Mouse (Mus musculus): ENCODE measurements around the gene Gas6.
A peak's percentile ranks its signal among the peaks of the same experiment; 100 is the strongest.

Gene Gas6

DNA sequence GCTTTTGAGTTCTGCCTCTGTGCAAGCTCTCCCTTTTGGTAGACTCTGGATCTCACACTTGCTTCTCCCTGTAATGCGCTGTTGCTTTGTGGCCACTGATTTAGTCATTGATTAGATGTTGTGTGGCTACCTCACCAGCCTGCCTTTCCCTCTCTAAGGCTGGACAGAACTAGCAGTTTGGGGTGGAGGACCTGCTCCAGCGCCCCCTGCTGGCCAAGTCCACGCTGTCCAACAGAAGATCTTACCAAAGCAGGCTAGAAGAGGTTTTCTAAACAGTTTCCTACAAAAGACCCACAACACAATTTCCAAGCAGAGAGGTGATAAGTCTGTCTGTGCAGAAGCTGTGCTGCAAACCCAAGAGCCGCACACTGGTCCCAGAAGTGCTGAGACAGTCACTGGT is 32.4 kb downstream of the Gas6 start:
- ATAC-seq (ENCODE audit: low TSS enrichment), result peak; percentile 76

- ATAC-seq (ENCODE audit: low TSS enrichment), result no peak
These were observed 33.1 kb downstream of the Gas6 start for GRCm38 (mm10) chr8:13461085-13461765.

DNA sequence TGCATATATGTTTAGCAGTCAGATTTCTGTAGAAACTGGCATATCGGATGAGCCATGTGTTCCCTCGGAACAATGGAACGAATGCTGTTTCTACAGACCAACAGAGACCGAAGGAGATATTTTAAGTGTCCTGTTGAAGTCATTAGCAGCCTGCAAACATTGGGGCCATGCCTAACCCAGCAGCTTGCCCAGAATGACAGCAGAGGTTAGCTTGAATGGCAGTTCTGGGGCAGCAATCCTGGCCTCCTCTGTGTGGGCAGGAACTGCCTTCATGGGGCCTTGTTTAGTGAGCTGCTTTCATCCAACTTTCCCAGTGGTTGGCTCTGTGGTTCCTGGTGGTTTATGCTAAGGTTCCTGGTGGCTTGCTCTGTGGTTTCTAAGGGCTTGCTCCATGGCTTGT is 34.9 kb downstream of the Gas6 start:
- no peak for ATAC-seq (ENCODE audit: low TSS enrichment)

GRCm38 (mm10) chr8:13455295-13455694 is 39.0 kb downstream of the Gas6 start:
- ATAC-seq (ENCODE audit: low TSS enrichment), result peak; percentile 82

- ATAC-seq (ENCODE audit: low TSS enrichment), result peak; percentile 47; the same call in 1 of the 2 replicates
These were observed 39.8 kb downstream of the Gas6 start for GRCm38 (mm10) chr8:13454341-13455113.

- ATAC-seq (ENCODE audit: low TSS enrichment), result no peak
These were observed 42.5 kb downstream of the Gas6 start for GRCm38 (mm10) chr8:13451747-13452277.

DNA sequence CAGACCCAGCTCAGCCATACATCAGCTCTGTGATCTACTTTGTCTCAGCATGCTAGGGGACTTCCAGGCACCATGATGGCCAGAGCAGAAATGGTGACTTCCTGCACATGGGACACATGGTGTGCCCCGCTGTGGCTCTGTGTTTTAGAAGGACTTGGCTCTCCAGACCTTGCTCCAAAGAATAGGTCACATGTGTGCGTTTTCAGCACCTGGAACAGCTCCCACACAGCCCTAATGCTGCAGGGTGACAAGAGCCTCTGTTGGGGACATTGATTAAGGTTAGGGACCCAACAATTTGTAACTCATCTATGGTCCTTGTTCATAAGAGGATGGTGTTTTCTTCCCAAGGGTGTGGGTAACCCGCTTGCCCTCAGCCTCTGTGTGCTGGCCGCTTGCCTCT is 46.1 kb downstream of the Gas6 start:
- no peak for ATAC-seq (ENCODE audit: low TSS enrichment)

DNA sequence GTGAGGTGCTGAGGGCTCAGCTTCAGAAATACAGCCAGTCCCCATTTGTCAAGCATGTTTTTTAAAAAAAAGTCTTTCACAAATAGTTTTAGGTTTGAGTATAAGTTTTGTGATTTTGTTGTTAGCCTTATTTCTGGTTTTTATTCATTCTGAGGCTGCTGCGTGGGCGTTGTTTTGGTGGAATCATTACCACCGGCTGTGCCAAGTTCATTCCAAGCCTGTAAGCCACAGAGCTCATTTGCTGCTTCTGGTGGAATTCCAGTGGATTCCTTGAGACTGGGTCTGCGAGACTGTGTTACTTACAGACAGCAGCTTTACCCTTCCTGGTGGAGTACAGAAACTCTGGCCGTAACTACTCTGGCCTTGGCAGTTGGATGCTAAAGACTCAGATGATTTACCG is 47.8 kb downstream of the Gas6 start:
- ATAC-seq (ENCODE audit: low TSS enrichment), result no peak

DNA sequence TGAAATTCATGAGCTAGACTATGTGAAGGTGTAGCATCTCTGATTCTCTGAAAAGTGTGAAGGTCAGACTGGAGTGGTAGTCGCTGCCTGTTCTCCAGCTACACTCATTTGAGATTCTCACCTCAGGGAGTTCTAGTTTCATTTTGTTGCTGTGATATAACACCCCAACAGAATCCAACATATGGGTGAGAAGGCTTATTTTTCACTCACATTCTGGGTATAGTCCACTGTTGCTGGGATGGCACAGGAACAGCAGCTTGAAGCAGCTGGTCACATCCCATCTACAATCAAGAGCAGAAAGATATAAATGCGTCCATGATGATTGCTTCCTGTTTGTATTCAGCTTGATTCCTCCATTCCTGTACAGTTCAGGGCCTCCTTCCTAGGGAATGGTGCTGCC is 52.1 kb downstream of the Gas6 start:
- peak; percentile 91 for ATAC-seq (ENCODE audit: low TSS enrichment)

DNA sequence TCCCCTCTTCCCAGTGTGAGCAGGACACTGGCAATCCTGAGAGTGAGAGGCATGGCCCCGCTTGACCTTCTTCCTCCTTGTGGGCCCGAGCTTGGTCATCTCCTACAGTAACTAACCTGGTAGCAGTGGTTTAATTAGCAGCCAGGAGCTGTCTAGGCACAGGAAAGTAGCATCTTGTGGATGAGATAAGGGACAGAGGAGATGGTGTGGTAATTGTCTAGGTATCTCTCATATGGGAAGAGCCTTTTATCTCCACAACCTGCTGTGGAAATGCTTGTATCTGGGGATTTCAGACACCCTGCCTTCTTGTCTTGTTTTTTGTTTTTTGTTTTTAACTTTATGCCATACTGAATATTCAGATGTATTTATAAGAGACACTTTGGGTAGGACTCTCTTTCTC is 56.8 kb downstream of the Gas6 start:
- ATAC-seq (ENCODE audit: low TSS enrichment), result no peak

- no peak for ATAC-seq (ENCODE audit: low TSS enrichment)
These were observed 58.2 kb downstream of the Gas6 start for GRCm38 (mm10) chr8:13436052-13436451.

- ATAC-seq (ENCODE audit: low TSS enrichment), result no peak
These were observed 59.4 kb downstream of the Gas6 start, which contains the start of gene Tmem255b for GRCm38 (mm10) chr8:13434889-13435288. Gene Tmem255b, plus strand, starts transcription at chr8:13435189.

GRCm38 (mm10) chr8:13433130-13433529 is 61.2 kb downstream of the Gas6 start:
- ATAC-seq (ENCODE audit: low TSS enrichment), result no peak

- ATAC-seq (ENCODE audit: low TSS enrichment), result no peak
These were observed 63.4 kb downstream of the Gas6 start for GRCm38 (mm10) chr8:13430866-13431265.

- ATAC-seq (ENCODE audit: low TSS enrichment), result no peak
These were observed 63.9 kb downstream of the Gas6 start for GRCm38 (mm10) chr8:13430412-13430811.

DNA sequence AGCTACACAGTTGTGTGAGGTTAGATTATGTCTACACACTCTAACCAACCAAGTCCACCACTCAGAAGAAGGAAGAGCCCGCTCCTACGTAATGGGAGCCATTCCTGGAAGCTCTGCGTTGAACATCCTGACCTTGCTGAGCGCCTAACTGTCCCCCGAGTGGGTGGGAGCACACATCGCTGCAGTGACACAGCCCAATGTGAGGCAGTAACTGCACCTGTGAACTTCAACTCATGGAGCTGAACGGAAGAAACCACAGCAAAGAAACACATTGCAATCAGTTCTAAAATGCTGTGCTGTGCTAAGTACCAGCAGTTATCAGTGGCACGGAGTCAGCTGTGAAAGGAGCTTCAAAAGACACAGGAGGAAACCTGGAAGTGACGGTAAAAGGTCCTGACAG is 66.1 kb downstream of the Gas6 start:
- ATAC-seq (ENCODE audit: low TSS enrichment), result no peak

DNA sequence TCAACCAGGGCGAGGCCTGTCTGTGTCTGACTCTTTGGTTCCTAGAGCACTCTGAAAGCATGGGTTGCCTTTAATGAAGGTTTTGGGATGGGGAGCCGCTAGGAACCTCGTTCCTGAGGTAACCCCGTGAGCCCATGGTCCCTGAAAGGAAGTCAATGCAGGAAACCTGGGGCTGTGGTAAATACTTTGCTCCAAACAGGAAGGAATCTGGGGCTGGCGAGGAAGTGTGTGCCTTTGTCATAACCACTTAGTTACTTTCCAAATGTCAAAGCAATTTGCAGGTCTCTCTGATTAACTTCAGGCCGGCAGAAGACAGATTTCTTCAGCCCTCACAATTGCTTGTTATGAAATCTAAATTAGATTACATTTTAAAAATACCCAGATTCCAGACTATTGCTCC is 66.9 kb downstream of the Gas6 start:
- ATAC-seq (ENCODE audit: low TSS enrichment), result no peak

DNA sequence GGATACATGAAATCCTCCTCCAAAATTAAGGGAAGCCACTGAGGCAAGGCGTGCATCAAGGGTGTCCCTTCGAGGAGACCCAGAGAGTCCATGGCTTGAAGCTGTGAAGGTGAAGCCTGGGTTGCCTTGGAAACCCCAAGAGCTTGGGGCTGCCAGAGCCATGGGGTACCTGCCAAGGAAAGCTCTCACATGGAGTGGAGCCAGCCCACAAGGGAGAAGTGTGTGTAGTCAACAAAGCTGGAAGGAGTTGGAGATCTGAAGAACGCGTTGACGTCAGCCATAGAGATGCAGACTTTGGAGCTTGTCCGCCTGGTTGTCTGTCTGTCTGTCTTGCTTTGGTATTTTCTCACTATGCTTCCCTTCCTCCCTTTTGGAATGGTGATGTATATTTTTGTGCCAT is 73.3 kb downstream of the Gas6 start:
- ATAC-seq (ENCODE audit: low TSS enrichment), result peak; percentile 52; the same call in 1 of the 2 replicates

DNA sequence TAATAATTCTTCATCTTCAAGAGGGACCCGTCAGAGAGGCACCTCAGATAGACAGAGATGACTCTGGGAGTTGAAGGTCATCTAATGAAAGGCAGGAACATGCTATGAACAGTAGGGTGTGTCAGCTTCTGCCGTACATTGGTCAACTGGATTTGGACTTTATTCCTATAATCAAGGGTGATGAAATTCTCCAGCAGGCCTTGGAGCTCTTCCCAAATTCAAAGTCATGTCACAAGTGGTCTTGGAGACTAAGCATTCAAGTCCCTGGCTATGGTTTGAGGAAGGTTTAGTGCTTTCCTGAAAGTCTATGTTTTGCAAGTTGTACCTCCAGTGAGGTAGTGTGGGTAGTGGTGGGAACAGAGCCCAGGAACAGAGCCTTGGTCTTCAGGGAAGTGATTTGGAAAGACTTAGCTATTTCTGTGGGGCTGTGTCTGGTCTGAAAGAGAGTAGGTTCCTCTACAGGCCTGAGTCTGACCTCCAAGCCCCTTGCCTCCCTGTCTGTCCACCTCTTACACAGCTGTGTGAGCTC is 75.1 kb downstream of the Gas6 start:
- 0 out of 2 replicates have a peak, but pooled peaks have one; percentile 44 for ATAC-seq (ENCODE audit: low TSS enrichment)

GRCm38 (mm10) chr8:13415879-13416278 is 78.4 kb downstream of the Gas6 start:
- ATAC-seq (ENCODE audit: low TSS enrichment), result peak; percentile 63
